Mouse (Mus musculus) macrophage (primary cell): ENCODE data around the gene Glyat. TPM values are rescaled to one million over a fixed set of nuclear protein-coding genes. Genes with fewer than 3 reads are reported as not detected.

Source experiments
- H3K27ac ChIP-seq: fragments of 350-480 bp; formaldehyde crosslinking; 2 replicates; pipeline ENCODE4 v1.9.0; 2021
- H3K36me3 ChIP-seq: fragments of 350-480 bp; formaldehyde crosslinking; 2 replicates; pipeline ENCODE4 v1.9.0; 2021; ENCODE audit errors: inconsistent target
- H3K4me3 ChIP-seq: fragments of 350-480 bp; formaldehyde crosslinking; 2 replicates; pipeline ENCODE4 v1.9.0; 2021; ENCODE audit errors: inconsistent target
- H3K79me2 ChIP-seq: fragments of 350-480 bp; formaldehyde crosslinking; 2 replicates; pipeline ENCODE4 v1.9.0; 2021; ENCODE audit errors: inconsistent target
- WGBS: methylation state at CpG from one replicate; pipeline ENCODE4 v1.1.7; 2026; ENCODE audit warnings: inconsistent platforms; ENCODE audit not compliant: missing documents; 5-methylcytosine and 5-hydroxymethylcytosine counted together
- polyA plus RNA-seq: library from polyadenylated mRNA; stranded (reverse); fragments of 250-400 nt; gene quantifications from 3 replicates; pipeline ENCODE4 v1.2.4, GENCODE M21; 2018; ENCODE audit warnings: inconsistent platforms
- total RNA-seq, 78 experiments: library from RNA; depleted of rRNA; stranded (reverse); fragments of 250-400 nt; gene quantifications; 1 replicate in 9 of 78; 2 replicates in 24 of 78; 3 replicates in 43 of 78; 4 replicates in 2 of 78; pipeline ENCODE4 v1.2.4; 2018; ENCODE audit warnings: inconsistent platforms in 56 of 78

Glyat gene
- not detected for total RNA-seq (2018; cell fraction: chromatin; rRNA removed)
- not detected for total RNA-seq (2018; cell fraction: cytosol; rRNA removed)
- total RNA-seq (2018; cell fraction: nucleus; rRNA removed) = not detected
- polyA plus RNA-seq = not detected in 3 replicates

DNA sequence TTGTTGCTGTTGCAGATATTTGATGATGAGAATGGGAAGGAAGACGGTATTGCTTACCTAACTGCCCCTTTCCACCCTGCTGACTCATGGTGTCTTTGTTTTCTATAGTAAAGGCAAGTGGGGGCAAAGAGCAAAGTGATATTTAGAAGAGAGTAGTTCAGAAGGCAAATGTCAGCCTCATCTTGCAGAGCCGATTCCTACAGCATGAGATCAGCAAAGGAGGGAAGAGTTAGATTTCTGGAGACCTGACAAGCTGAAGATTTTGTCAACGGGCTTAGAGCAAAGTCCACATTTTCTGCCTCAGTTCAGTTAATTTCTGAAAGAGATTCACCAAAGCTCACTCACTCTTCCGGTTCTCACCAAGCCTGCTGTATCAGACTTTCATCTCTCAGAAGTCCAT, at the start of gene Glyat:
TSS of gene Glyat (plus strand) at position 133 of the 400 bp plus-strand sequence.
- H3K4me3 ChIP-seq = no peak within 1 kb of the TSS
- no peaks in the 10 kb centered on the region for H3K36me3 ChIP-seq
- no peaks in the 10 kb centered on the region for H3K79me2 ChIP-seq
- 57% methylated on average over 4 of the region's 4 CpGs for WGBS
- no peak within 1 kb of the TSS for H3K27ac ChIP-seq

DNA sequence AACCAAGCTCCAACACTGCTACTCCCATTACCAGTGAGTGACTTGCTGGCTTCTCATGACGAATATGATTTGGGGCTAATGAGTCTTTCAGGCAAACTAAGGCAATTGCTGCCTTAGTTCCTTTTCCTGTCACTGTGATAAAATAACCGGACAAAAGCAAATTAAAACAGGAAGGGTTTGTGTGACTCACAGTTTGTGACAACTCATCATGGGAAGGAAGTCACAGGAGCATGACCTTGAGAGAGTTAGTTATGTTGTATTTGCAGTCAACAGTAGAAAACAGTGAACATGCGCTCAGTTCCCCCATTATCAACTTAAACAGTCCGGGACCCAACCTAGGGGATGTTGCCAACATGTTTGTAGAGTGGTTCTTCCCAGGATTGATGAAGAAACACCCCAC, 47.8 kb upstream of the Glyat start:
- Histone ChIP-seq H3K4me3 (no peak overlapping the region; the same call in 1 of the 2 replicates), H3K36me3 (0 out of 2 replicates have a peak, but pooled peaks cover 12% of the 10 kb centered on the region), H3K79me2 (peaks cover 90% of the 10 kb centered on the region), H3K27ac (peak overlapping the region; percentile 78)
- 8% methylated on average over 4 of the region's 4 CpGs for WGBS

DNA sequence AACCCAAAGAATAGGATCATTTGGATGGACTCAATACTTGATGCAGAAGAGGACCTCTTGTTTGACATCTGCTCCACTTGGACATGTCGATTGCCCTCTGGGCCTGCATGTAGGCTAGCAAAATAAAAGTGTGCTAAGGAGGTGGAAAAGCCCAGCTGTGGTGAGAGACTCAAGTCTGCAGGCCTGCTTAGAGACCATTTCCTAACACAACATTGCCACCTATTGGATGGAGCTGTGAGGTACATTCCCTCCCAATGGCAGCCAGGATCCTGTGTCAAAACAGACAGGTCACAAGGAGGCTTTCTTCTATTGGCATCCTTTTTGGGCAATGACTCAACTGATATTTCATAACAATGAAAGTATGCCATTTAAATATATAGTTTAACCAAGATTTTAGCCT, 41.2 kb upstream of the Glyat start:
- Histone ChIP-seq H3K79me2 (peaks cover 36% of the 10 kb centered on the region), H3K4me3 (no peak overlapping the region), H3K27ac (no peak overlapping the region), H3K36me3 (no peaks in the 10 kb centered on the region)
- WGBS = 0% methylated on average over 1 of the region's 1 CpGs

DNA sequence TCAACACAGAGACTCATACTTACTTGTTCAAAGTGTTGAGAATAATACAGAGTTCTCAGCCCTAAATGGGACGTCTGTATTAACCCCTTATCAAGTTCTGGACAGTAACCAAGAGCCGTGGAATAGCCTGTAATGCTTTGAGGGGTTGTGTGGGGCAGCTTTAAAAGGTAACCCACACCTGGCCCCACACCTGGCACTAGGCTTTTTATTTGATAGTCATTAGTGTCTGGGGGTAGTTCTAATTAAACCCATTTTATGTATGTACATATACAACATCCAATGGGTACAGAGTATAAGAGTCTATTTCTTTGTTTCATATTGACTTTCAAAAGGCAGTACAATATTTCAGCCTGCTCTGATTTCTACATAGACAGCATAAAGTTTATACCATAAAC, 38.0 kb upstream of the Glyat start:
- no peak overlapping the region for H3K27ac ChIP-seq
- 89% methylated on average over 2 of the region's 2 CpGs for WGBS
- 0 out of 2 replicates have a peak, but pooled peaks cover 4% of the 10 kb centered on the region for H3K79me2 ChIP-seq
- no peak overlapping the region for H3K4me3 ChIP-seq
- no peaks in the 10 kb centered on the region for H3K36me3 ChIP-seq

DNA sequence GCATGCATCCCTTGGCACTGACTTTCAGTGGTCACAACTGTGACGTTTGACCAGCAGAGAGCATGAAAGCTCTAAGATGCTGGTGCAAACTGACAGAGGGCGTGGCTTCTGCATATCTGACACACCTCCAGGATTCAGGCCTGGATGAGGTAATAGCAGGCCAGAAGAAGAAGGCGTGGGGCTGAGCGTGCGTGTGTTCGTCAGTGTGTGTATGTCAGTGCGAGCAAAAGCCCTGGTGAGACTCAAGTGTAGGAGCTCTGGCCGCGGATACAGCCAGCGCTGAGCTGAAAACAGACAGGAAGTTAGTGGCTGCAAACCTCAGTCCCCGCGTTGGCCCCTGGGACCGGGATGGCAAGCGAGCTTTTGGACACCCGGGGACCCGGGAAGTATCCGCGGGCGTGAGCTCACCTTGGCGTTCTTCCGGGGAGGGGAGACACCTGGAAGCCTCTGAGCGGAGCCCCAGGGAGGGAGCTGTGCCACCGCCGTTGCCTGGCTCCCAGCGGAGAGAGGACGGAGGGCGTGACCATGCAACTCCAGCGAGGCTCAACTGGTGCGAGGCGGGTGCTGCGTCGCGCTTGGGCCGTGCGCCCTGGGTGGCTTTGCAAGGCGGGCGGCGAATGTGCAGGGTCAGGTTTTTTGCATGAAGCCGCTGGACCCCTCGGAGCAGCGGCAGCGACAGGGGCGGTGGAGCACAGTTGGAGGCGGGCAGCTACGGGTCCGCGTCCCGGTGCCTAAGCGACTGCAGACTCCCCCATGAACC, 37.4 kb upstream of the Glyat start:
- WGBS = 1% methylated on average over 49 of the region's 49 CpGs
- no peaks in the 10 kb centered on the region for H3K36me3 ChIP-seq
- H3K27ac ChIP-seq = peak overlapping the region; percentile 33; the same call in 1 of the 2 replicates
- H3K4me3 ChIP-seq = peak overlapping the region; percentile 38
- no peaks in the 10 kb centered on the region for H3K79me2 ChIP-seq

DNA sequence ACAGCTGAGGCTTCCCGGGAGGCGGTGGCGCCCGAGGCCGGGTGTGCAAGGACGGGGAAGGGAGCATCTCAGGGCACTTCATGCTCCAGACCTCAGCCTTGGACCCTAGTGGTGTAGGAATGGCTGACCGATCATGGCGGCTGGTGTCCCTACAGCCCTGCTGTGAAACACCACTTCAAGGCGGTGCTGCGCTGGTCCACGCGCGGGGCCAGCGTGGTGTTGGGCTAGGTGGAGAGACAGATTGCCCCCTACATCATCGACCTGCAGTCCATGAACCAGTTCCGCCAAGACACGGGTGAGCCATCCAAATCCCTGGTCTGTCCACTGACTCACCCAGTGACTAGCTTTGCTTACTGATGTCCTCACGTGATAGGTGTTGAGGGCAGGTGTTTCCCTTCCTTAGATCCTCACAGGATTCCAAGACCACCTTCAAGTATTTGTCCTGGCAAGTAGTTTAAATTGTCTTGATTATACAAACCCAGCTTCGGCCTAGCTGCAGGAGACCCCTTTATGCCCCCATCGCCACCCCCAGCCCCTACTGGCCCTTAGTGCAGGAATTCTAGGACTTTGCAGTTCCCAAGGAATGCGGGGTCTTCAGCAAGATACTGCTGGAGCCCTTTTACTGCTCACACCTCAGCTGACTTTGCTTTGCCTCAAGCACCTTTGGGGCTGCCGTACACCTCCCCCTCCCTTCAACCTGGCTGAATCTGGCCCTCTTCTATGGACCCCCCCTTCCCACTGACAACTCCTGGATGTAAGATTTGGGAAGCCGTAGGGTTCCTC, 36.6 kb upstream of the Glyat start:
- peak overlapping the region; percentile 38 for H3K4me3 ChIP-seq
- no peaks in the 10 kb centered on the region for H3K79me2 ChIP-seq
- H3K36me3 ChIP-seq = no peaks in the 10 kb centered on the region
- 32% methylated on average over 23 of the region's 23 CpGs for WGBS
- no peak overlapping the region for H3K27ac ChIP-seq

DNA sequence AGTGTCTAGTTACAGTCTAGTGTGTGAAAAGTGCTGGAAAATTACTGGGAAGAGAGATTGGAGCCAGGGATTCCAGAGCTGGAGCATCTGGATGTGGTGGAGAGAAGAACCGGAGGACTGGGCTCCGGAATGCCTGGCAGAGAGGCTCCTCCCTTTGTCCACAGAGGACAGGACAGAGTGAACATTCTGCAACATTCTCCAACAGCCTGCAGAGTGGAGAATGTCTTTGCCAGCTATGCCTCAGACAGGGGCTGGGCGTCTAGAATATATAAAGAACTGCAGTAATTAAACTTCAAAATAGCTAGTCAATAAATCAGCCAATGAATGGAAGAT, 36.1 kb upstream of the Glyat start:
- 91% methylated on average over 3 of the region's 3 CpGs for whole genome bisulfite sequencing
- H3K27ac ChIP-seq = no peak overlapping the region
- H3K36me3 ChIP-seq = no peaks in the 10 kb centered on the region
- H3K4me3 ChIP-seq = no peak overlapping the region
- no peaks in the 10 kb centered on the region for H3K79me2 ChIP-seq

DNA sequence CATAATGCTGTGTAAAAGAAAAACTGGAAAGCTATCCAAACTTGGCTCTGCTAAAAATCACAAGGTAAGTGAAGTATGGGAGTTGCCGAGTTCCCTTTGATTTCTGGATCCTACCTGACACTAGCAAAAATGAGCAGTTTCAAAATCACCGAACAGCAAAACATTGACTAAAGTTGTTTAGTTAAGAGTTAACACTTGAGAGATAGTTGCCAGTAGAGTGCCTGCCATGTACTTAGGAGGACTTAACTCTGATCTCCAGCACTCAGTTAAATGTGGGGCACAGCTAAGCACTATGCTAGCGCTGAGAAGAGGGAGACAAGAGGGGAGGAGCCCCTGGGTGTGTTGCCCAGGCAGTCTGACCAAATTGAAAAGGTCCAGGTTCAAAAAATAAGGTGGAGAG, 34.4 kb upstream of the Glyat start:
- H3K4me3 ChIP-seq = no peak overlapping the region
- 85% methylated on average over 3 of the region's 3 CpGs for WGBS
- no peaks in the 10 kb centered on the region for H3K36me3 ChIP-seq
- H3K79me2 ChIP-seq = no peaks in the 10 kb centered on the region
- H3K27ac ChIP-seq = no peak overlapping the region

DNA sequence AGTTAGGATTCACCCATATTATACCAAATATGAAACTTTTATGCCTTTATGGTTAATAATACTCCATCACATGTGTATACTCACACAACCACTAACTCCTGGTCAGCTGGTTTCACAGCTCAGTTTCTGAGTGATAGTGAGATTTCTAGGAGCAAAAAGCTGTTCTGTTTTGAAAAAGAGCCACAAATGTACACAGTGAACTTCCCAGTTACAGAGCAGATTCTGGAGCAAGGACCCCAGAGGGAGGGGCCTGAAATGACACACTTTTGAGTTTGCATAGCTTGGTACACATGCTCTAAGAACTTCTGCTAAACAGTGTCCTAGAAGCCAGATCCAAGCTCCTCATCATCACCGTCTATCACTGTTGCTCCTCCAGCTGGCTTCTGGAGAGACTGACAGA, 33.4 kb upstream of the Glyat start, which contains the start of gene Gm4952:
TSS of gene Gm4952 (plus strand) at position 301 of the 400 bp plus-strand sequence.
- WGBS = 95% methylated on average over 1 of the region's 1 CpGs
- Histone ChIP-seq H3K36me3 (no peaks in the 10 kb centered on the region), H3K4me3 (no peak within 1 kb of the TSS), H3K79me2 (no peaks in the 10 kb centered on the region), H3K27ac (no peak within 1 kb of the TSS)

DNA sequence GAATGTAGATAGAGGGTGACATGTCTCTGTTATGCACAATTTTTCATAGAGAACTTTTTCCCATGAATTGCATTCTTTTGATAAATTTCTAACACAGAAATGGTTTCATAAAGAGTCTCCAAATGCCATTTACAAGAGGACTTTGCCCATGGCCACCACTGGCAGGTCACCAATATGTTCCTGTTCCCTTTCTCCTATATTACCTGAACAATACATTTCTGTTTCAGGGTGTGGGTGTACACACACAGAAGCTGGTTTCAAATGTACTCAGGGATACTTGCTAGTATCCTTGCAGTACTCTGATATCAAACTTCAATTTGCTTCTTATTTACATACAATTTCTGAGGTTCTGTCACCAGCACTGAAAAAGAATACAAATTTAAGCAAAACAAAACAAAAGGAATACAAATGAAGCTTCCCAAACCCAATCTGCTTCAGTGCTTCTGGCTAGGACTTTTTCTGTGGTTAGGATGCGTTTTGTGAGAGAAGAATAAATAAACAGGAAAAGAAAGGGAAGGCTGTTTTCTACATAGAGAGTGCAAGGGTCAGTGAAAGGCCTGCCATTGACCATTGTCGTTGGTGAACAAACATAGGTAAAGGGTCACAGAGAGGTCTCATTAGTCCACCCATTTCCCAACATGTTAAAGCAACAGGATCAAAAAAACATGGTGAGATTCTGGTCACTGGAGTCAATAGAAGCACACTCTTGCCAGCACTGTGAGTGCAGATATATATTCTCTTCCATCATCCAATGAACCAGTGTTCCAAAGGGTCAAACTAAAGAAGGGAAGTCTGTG, 32.2 kb upstream of the Glyat start:
- WGBS = 64% methylated on average over 2 of the region's 2 CpGs
- H3K79me2 ChIP-seq = no peaks in the 10 kb centered on the region
- H3K36me3 ChIP-seq = no peaks in the 10 kb centered on the region
- H3K27ac ChIP-seq = no peak overlapping the region
- no peak overlapping the region for H3K4me3 ChIP-seq

DNA sequence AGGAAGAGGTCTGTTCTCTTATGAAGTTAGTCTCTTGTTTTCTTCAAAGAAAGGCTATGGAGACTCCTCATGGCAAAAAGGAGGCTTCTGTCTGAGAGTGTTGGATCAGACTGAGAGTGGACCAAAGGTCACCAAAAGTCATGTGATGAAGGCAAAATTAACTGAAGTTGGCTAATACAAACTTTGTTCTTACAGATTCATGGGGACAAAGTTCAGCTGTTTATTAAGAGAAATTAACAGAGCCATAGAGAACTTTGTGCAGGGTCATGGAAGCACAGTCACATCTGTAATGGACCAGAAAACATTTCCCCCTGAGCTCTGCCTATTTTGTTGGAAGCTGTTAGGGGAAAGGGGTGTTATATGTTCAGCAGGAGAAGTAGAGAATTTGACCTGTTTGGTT, 24.8 kb upstream of the Glyat start:
- H3K27ac ChIP-seq = no peak overlapping the region
- no peak overlapping the region for H3K4me3 ChIP-seq
- H3K79me2 ChIP-seq = no peaks in the 10 kb centered on the region
- no peaks in the 10 kb centered on the region for H3K36me3 ChIP-seq

DNA sequence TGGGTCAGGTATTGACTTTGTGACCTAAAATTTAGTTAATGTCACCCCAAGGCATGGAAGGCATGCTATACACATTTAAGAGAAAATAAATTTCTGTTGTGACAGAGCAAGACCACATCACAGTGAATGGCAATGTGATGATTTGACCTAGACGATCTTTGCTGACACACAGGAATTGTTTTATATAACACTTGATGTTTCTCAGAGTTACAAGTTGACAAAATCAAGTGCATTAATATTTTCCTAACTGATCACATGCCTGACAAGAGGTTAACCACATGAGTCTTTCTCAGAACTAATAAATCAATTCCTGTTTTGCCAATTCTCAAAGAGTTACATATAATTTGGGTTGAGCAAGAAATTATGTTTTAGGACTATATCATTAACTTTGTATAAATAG, 19.5 kb upstream of the Glyat start:
- Histone ChIP-seq H3K79me2 (no peaks in the 10 kb centered on the region), H3K36me3 (no peaks in the 10 kb centered on the region), H3K4me3 (no peak overlapping the region), H3K27ac (no peak overlapping the region)
- 35% methylated on average over 1 of the region's 1 CpGs for WGBS

DNA sequence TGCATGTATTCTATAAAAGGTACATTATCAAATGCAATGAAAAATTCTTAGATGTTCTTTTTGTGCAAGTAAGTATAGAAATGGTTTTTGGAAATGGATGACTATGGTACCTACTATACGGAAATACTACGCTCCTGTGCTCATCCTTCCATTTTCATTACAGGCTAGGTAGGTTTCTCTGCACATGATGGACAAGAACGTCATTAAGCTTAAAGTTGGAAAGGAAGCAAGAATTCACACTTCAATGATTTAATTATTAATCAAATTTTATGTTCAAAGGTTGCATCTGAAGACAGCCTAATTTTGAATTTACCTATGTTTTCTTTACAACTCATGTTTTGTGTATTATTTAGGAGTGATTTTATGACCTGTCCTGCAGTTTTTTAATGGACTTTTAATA, 1.2 kb downstream of the Glyat start:
- 86% methylated on average over 3 of the region's 3 CpGs for WGBS
- Histone ChIP-seq H3K27ac (no peak overlapping the region), H3K36me3 (no peaks in the 10 kb centered on the region), H3K79me2 (no peaks in the 10 kb centered on the region), H3K4me3 (no peak overlapping the region)

DNA sequence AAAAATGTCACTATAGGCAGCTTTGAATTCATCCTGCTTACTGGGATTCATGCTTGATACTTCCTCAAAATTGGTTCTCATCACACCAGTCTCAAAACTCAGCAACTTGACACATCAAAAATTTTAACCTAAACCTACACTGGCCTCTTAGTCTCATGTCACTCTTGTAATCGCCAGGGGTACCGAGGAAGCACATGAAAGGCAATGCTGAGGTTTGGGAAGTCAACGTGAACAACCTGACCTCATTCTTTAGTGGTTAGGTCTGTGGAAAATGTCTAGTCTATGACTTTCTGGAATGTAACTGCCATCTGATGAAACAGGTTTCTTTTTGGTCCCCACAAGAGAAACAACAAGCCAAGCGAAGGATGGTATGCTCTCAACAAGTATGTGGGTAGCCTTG, 1.9 kb downstream of the Glyat start:
- no peaks in the 10 kb centered on the region for H3K36me3 ChIP-seq
- 82% methylated on average over 4 of the region's 4 CpGs for WGBS
- no peak overlapping the region for H3K4me3 ChIP-seq
- H3K27ac ChIP-seq = no peak overlapping the region
- no peaks in the 10 kb centered on the region for H3K79me2 ChIP-seq
